Mouse (Mus musculus) midbrain, embryonic 11.5 days (tissue): ENCODE data around the gene Fndc10. TPM values are rescaled to one million over a fixed set of nuclear protein-coding genes. Genes with fewer than 3 reads are reported as not detected.

Experiments
- ATAC-seq: fragments of 200-750 bp; cut with Nextera tagmentation; 2 replicates; pipeline ENCODE4 v1.8.0; 2017; ENCODE audit warnings: moderate TSS enrichment, moderate library complexity; ENCODE audit not compliant: low FRiP score
- DNase-seq: peaks from one replicate; pipeline ENCODE4 v3.0.0; 2015; ENCODE audit warnings: low spot score; ENCODE audit errors: missing footprints
- H3K27ac ChIP-seq: fragments of 300-500 bp; sonication (generic); 2 replicates; pipeline ENCODE4 v1.5.1; 2014; ENCODE audit warnings: low read depth, low read length
- H3K27me3 ChIP-seq: fragments of 300-500 bp; sonication (generic); 2 replicates; pipeline ENCODE4 v1.6.1; 2014; ENCODE audit warnings: mild to moderate bottlenecking, low read length, moderate library complexity, mixed read lengths; ENCODE audit not compliant: control insufficient read depth, insufficient read depth
- H3K36me3 ChIP-seq: fragments of 300-500 bp; sonication (generic); 2 replicates; pipeline ENCODE4 v1.6.1; 2014; ENCODE audit warnings: mild to moderate bottlenecking, low read length, moderate library complexity, mixed read lengths; ENCODE audit not compliant: control insufficient read depth, insufficient read depth
- H3K4me1 ChIP-seq: fragments of 300-500 bp; sonication (generic); 2 replicates; pipeline ENCODE4 v1.6.1; 2014; ENCODE audit warnings: low read length; ENCODE audit not compliant: control insufficient read depth, insufficient read depth
- H3K4me2 ChIP-seq: fragments of 300-500 bp; sonication (generic); 2 replicates; pipeline ENCODE4 v1.6.1; 2014; ENCODE audit warnings: mild to moderate bottlenecking, moderate library complexity
- H3K4me3 ChIP-seq: fragments of 300-500 bp; sonication (generic); 2 replicates; pipeline ENCODE4 v1.5.1; 2014; ENCODE audit warnings: low read depth, low read length
- H3K9ac ChIP-seq: fragments of 300-500 bp; sonication (generic); 2 replicates; pipeline ENCODE4 v1.6.1; 2014; ENCODE audit warnings: low read length
- H3K9me3 ChIP-seq: fragments of 300-500 bp; sonication (generic); 2 replicates; pipeline ENCODE4 v1.6.1; 2016; ENCODE audit warnings: low read length; ENCODE audit not compliant: control insufficient read depth
- WGBS: fragments of 180-500 bp; shearing (Covaris S2); extraction: QIAGEN DNeasy Blood & Tissue Kit; methylation state at CpG from one replicate; pipeline ENCODE4 v1.1.7; 2014; 5-methylcytosine and 5-hydroxymethylcytosine counted together
- polyA plus RNA-seq: library from polyadenylated mRNA; unstranded; fragments of >200 nt; fragmentation: Nextera tagmentation; extraction: Ambion mirVana; gene quantifications from 2 replicates; pipeline ENCODE4 v1.2.1, GENCODE M21; 2014

Gene Fndc10
- polyA plus RNA-seq, 1 experiment from 2014 or later: 1.5 TPM

DNA sequence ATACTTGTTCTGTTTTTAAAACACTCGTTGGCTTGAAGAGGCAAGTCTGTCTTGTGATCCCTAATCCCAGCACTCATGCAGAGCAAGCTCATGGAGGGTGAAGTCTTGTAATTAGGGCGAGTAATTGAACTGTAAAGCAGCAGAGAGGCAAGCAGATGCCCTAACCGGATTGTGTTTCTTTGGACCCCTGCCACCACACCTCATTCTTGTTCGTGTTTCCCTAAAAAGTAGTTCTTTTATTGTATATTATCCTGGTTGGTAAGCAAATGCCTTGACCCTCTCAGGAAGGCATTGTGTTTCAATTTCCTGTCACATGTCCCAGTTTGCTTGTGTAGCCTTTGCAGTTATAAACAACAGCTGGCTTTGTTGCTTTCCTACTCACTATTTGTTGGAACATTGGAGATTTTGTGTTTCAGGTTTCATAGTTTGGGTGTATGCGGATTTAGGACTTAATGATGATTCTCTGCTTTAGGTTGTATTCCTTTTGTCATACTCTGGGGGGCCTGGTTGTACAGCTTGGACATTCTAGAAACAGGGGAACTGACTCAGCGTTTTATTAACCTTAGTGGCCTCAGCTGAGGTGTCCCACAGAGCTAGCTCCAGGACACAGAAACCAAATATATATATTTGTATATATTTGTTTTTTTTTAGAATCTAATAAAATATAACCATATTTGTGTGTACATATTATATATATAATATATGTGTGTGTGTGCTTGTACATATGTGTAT is 16.5 kb downstream of the Fndc10 start:
- ATAC-seq (no peak), DNase-seq (no peak)
- Histone ChIP-seq H3K27ac (no peak overlapping the region), H3K9ac (no peak overlapping the region), H3K9me3 (no peaks in the 10 kb centered on the region), H3K4me1 (peaks cover 4% of the 10 kb centered on the region), H3K27me3 (no peaks in the 10 kb centered on the region), H3K36me3 (no peaks in the 10 kb centered on the region; the same call in 1 of the 2 replicates), H3K4me2 (no peak overlapping the region), H3K4me3 (no peak overlapping the region)
- 68% methylated on average over 6 of the region's 6 CpGs for WGBS

DNA sequence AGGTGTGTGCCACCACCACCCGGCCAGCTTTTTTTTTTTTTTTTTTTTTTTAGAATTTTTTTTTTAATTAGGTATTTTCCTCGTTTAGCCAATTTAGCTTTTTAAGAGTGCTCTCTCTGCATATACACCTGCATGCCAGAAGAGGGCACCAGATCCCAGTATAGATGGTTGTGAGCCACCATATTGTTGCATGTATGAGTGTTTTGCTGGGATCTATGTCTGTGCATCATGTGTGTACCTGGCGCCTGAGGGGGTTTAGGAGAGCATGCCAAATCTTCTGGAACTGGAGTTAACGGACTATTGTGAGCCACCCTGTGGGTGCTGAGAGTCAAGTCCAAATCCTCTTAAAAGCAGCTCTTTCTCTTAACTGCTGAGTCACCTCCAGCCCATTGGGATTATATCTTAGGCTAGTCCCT is 27.5 kb downstream of the Fndc10 start:
- H3K4me2 ChIP-seq: no peak overlapping the region
- H3K9ac ChIP-seq: no peak overlapping the region
- no peaks in the 10 kb centered on the region for H3K9me3 ChIP-seq
- ATAC-seq (peak; percentile 52; the same call in 1 of the 2 replicates), DNase-seq (peak; percentile 85)
- H3K36me3 ChIP-seq: no peaks in the 10 kb centered on the region; the same call in 1 of the 2 replicates
- no peaks in the 10 kb centered on the region for H3K27me3 ChIP-seq
- H3K4me3 ChIP-seq: no peak overlapping the region
- H3K27ac ChIP-seq: no peak overlapping the region
- WGBS: 67% methylated on average over 4 of the region's 4 CpGs
- H3K4me1 ChIP-seq: no peaks in the 10 kb centered on the region

- Histone ChIP-seq H3K4me2 (no peak overlapping the region), H3K27me3 (no peaks in the 10 kb centered on the region), H3K4me3 (no peak overlapping the region), H3K9me3 (no peaks in the 10 kb centered on the region), H3K27ac (no peak overlapping the region), H3K36me3 (peaks cover 2% of the 10 kb centered on the region; the same call in 1 of the 2 replicates), H3K9ac (no peak overlapping the region), H3K4me1 (no peaks in the 10 kb centered on the region)
- ATAC-seq (peak; percentile 38; the same call in 1 of the 2 replicates), DNase-seq (no peak)
- 73% methylated on average over 2 of the region's 2 CpGs for WGBS
Measured at GRCm38 (mm10) chr4:155727993-155728392, 33.9 kb downstream of the Fndc10 start.

DNA sequence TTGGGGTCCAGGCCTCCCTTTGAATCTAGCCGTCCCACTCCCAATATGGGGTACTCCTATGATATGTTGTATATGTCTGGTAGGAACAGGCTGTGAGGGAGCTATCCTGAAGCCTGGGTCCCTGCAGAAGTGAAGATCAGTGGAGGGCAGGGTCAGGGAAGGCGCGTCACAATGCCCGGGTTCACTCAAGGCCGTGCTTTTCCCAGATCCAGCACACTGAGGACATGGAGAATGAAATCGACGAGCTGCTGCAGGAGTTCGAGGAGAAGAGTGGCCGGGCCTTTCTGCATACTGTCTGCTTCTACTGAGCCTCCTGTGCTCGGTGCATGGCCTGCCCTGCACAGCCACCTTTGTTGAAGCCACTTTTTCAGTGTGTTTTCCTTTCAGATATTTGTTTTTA is 39.1 kb downstream of the Fndc10 start:
- Histone ChIP-seq H3K4me3 (no peak overlapping the region), H3K9ac (no peak overlapping the region)

GRCm38 (mm10) chr4:155734350-155734941 is 40.3 kb downstream of the Fndc10 start, which contains the start of gene Tmem240:
Gene Tmem240, plus strand, starts transcription at chr4:155734800.
- peak; percentile 95 for ATAC-seq
- under 1% methylated on average over 23 of the region's 35 CpGs for WGBS
- H3K9ac ChIP-seq: peak within 1 kb of the TSS; percentile 88
- no peaks in the 10 kb centered on the region for H3K27me3 ChIP-seq
- peak; percentile 98 for DNase-seq
- peaks cover 2% of the 10 kb centered on the region; the same call in 1 of the 2 replicates for H3K36me3 ChIP-seq
- H3K27ac ChIP-seq: peak within 1 kb of the TSS; percentile 84
- H3K4me1 ChIP-seq: peaks cover 18% of the 10 kb centered on the region
- H3K9me3 ChIP-seq: no peaks in the 10 kb centered on the region
- peak within 1 kb of the TSS; percentile 94 for H3K4me2 ChIP-seq
- peak within 1 kb of the TSS; percentile 80 for H3K4me3 ChIP-seq

More for the DNA sequence above, 39.1 kb downstream of the Fndc10 start:
- Histone ChIP-seq H3K36me3 (peaks cover 2% of the 10 kb centered on the region; the same call in 1 of the 2 replicates), H3K27me3 (no peaks in the 10 kb centered on the region), H3K27ac (no peak overlapping the region), H3K9me3 (no peaks in the 10 kb centered on the region), H3K4me1 (peaks cover 18% of the 10 kb centered on the region), H3K4me2 (no peak overlapping the region)
- ATAC-seq: no peak
- WGBS: 83% methylated on average over 10 of the region's 10 CpGs
- no peak for DNase-seq

DNA sequence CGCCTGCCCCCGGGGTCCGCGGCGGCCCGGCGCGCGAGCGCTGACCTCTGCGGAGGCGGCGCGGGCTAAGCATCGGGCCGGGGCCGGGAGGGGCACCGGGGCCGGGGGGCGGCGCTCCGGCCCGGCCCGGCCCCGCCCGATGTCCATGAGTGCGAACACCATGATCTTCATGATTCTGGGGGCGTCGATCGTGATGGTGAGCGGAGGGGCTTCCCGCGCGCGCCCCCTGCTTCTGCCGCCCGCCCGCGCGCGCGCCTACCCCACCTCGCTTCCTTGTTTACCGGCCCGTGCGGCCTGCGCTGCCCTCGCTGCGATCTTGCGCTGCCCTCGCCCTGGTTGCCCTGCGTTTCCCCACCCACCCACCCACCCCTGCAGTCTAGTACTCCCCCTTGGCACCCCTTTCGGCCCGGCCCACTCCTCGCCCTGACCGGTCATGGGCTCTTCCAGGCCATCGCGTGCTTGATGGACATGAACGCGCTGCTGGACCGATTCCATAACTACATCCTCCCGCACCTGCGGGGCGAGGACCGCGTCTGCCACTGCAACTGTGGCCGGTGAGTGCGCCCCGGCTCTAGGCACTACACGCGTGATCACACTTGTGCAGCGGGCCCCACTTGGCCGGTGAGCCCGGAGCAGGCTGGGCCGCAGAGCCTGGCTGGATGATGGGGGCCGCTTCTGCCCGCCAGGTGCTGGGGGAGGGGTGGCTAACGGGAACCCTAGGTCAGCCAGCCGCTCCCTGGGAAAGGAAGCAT is 41.0 kb downstream of the Fndc10 start:
- Histone ChIP-seq H3K4me1 (peaks cover 18% of the 10 kb centered on the region), H3K27ac (peak overlapping the region; percentile 84), H3K36me3 (peaks cover 2% of the 10 kb centered on the region; the same call in 1 of the 2 replicates), H3K9ac (peak overlapping the region; percentile 88), H3K27me3 (no peaks in the 10 kb centered on the region), H3K4me2 (peak overlapping the region; percentile 94), H3K9me3 (no peaks in the 10 kb centered on the region), H3K4me3 (peak overlapping the region; percentile 80)
- 0% methylated on average over 64 of the region's 79 CpGs for WGBS
- ATAC-seq (peak; percentile 77), DNase-seq (peak; percentile 93)

DNA sequence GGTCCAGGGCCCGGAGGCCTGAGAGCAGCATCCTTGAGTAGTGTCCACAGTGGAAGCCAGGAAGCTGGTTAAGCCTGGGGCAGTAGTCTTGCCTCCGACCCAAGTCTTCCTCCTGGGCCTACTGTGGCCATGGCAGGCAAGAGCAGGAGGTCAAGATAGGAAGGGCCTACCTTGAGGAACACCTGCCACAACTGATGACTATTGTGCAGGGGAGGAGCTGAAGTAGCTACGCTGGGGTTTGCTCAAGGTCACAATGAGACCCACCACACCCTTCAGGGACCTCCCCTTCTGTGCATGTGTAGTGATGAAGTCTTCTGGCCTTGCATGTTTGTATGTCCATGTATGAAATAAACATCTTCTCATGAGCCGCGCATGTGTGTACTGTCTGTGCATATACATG is 41.6 kb downstream of the Fndc10 start:
- Histone ChIP-seq H3K27ac (no peak overlapping the region; the same call in 1 of the 2 replicates), H3K9ac (peak overlapping the region; percentile 88), H3K4me2 (peak overlapping the region; percentile 94), H3K9me3 (no peaks in the 10 kb centered on the region), H3K4me3 (peak overlapping the region; percentile 80), H3K4me1 (peaks cover 18% of the 10 kb centered on the region), H3K27me3 (no peaks in the 10 kb centered on the region), H3K36me3 (peaks cover 2% of the 10 kb centered on the region; the same call in 1 of the 2 replicates)
- WGBS: 69% methylated on average over 5 of the region's 5 CpGs
- DNase-seq (no peak), ATAC-seq (no peak)

- DNase-seq: no peak
- WGBS: 93% methylated on average over 5 of the region's 5 CpGs
- Histone ChIP-seq H3K27me3 (no peaks in the 10 kb centered on the region), H3K27ac (no peak overlapping the region), H3K9me3 (no peaks in the 10 kb centered on the region), H3K4me3 (no peak overlapping the region), H3K36me3 (peaks cover 2% of the 10 kb centered on the region; the same call in 1 of the 2 replicates), H3K4me1 (peaks cover 18% of the 10 kb centered on the region), H3K9ac (no peak overlapping the region), H3K4me2 (no peak overlapping the region)
- ATAC-seq: no peak
Measured at GRCm38 (mm10) chr4:155736421-155736820, 42.3 kb downstream of the Fndc10 start.
